Mouse (Mus musculus) myocyte (in vitro differentiated cells): ENCODE measurements around the gene Tnfsf10. TPM values are rescaled to one million over a fixed set of nuclear protein-coding genes. Genes with fewer than 3 reads are reported as not detected.

Experiments
- H3K27me3 ChIP-seq: one replicate; pipeline ENCODE4 v1.6.1; 2011; ENCODE audit not compliant: control insufficient read depth, insufficient read depth, insufficient read length
- H3K36me3 ChIP-seq: one replicate; pipeline ENCODE4 v1.6.1; 2011; ENCODE audit not compliant: control insufficient read depth, insufficient read depth
- H3K4me2 ChIP-seq: one replicate; pipeline ENCODE4 v1.6.1; 2011; ENCODE audit warnings: low read depth, control low read depth
- H3K4me3 ChIP-seq: one replicate; pipeline ENCODE4 v1.5.1; 2011; ENCODE audit warnings: mild to moderate bottlenecking, control low read depth, moderate library complexity
- H3K79me2 ChIP-seq: one replicate; pipeline ENCODE4 v1.6.1; 2011; ENCODE audit not compliant: control insufficient read depth, insufficient read depth
- H3ac ChIP-seq: one replicate; pipeline ENCODE4 v1.6.1; 2011; ENCODE audit not compliant: control insufficient read depth, insufficient read length
- CEBPB ChIP-seq: IDR thresholded peaks from 2 replicates; pipeline ENCODE4 v1.6.1; 2011; ENCODE audit warnings: mild to moderate bottlenecking, moderate library complexity; ENCODE audit not compliant: poor library complexity, insufficient read depth, severe bottlenecking
- E2F4 ChIP-seq: IDR thresholded peaks from one replicate; pipeline ENCODE4 v1.6.1; 2011; ENCODE audit warnings: mild to moderate bottlenecking, control low read depth, moderate library complexity; ENCODE audit not compliant: insufficient read depth
- MAX ChIP-seq: IDR thresholded peaks from one replicate; pipeline ENCODE4 v1.6.1; 2011; ENCODE audit warnings: low read depth, mild to moderate bottlenecking, control low read depth
- MYOD1 ChIP-seq, 3 experiments: IDR thresholded peaks; one replicate each; pipeline ENCODE4 v1.6.1; 2011; ENCODE audit warnings: control low read depth in 2 of 3, low read depth in 2 of 3, mild to moderate bottlenecking in 2 of 3, moderate library complexity in 1 of 3; ENCODE audit not compliant: insufficient read length in 2 of 3, control insufficient read depth in 1 of 3
- MYOG ChIP-seq, 3 experiments: IDR thresholded peaks; one replicate each; pipeline ENCODE4 v1.6.1; 2011; ENCODE audit warnings: control low read depth in 2 of 3, low read depth in 2 of 3, mild to moderate bottlenecking in 2 of 3; ENCODE audit not compliant: insufficient read length in 2 of 3, control insufficient read depth in 1 of 3, insufficient read depth in 1 of 3
- POLR2A ChIP-seq: IDR thresholded peaks from one replicate; pipeline ENCODE4 v1.6.1; 2011; ENCODE audit warnings: low read depth, mild to moderate bottlenecking, control low read depth, moderate library complexity; ENCODE audit not compliant: insufficient read length
- POLR2AphosphoS2 ChIP-seq: IDR thresholded peaks from one replicate; pipeline ENCODE4 v1.6.1; 2011; ENCODE audit warnings: low read depth, control low read depth; ENCODE audit not compliant: insufficient read length
- REST ChIP-seq: IDR thresholded peaks from one replicate; pipeline ENCODE4 v1.6.1; 2011; ENCODE audit warnings: mild to moderate bottlenecking, control low read depth, moderate library complexity; ENCODE audit not compliant: insufficient read depth, insufficient read length
- SRF ChIP-seq: IDR thresholded peaks from one replicate; pipeline ENCODE4 v1.6.1; 2011; ENCODE audit warnings: low read depth; ENCODE audit not compliant: control insufficient read depth, insufficient read length
- TCF12 ChIP-seq: IDR thresholded peaks from one replicate; pipeline ENCODE4 v1.6.1; 2011; ENCODE audit warnings: mild to moderate bottlenecking, control low read depth; ENCODE audit not compliant: poor library complexity, insufficient read depth, severe bottlenecking
- TCF3 ChIP-seq: IDR thresholded peaks from one replicate; pipeline ENCODE4 v1.6.1; 2011; ENCODE audit warnings: low read depth, control low read depth; ENCODE audit not compliant: insufficient read length
- USF1 ChIP-seq: IDR thresholded peaks from one replicate; pipeline ENCODE4 v1.6.1; 2011; ENCODE audit warnings: low read depth, mild to moderate bottlenecking, control low read depth, moderate library complexity
- polyA plus RNA-seq: library from polyadenylated mRNA; unstranded; fragments of >200 nt; fragmentation: generic; extraction: Trizol; gene quantifications from one replicate; pipeline ENCODE4 v1.2.1, GENCODE M21; 2012; ENCODE audit warnings: missing spikeins

Tnfsf10 gene
- not detected for polyA plus RNA-seq

GRCm38 (mm10) chr3:27316559-27317287 lies at the start of gene Tnfsf10:
Gene Tnfsf10 (plus strand): TSS chr3:27317028.
- Histone ChIP-seq H3K36me3 (no peaks in the 10 kb centered on the region), H3K4me3 (peak within 1 kb of the TSS; percentile 5), H3ac (no peak within 1 kb of the TSS), H3K4me2 (peak within 1 kb of the TSS; percentile 81), H3K79me2 (no peaks in the 10 kb centered on the region), H3K27me3 (no peaks in the 10 kb centered on the region)
- TF ChIP-seq TCF3 (no peak), MYOG (IDR thresholded peaks at IDR 0.05; ENCODE audit: control insufficient read depth in 1 of 3, insufficient read depth in 1 of 3, insufficient read length in 2 of 3, low read depth in 2 of 3) (no peak), POLR2A (no peak), E2F4 (no peak), SRF (no peak), REST (no peak), POLR2AphosphoS2 (no peak), MYOD1 (IDR thresholded peaks at IDR 0.05; ENCODE audit: control insufficient read depth in 1 of 3, insufficient read length in 2 of 3, low read depth in 2 of 3) (no peak), CEBPB (no peak), TCF12 (no peak), USF1 (no peak), MAX (no peak)

- Histone ChIP-seq H3ac (no peak overlapping the region), H3K36me3 (no peaks in the 10 kb centered on the region), H3K27me3 (peaks cover 4% of the 10 kb centered on the region), H3K79me2 (no peaks in the 10 kb centered on the region), H3K4me3 (no peak overlapping the region), H3K4me2 (no peak overlapping the region)
- no peak for TF ChIP-seq MYOD1 (IDR thresholded peaks at IDR 0.05; ENCODE audit: control insufficient read depth in 1 of 3, insufficient read length in 2 of 3, low read depth in 2 of 3)
- no peak for TF ChIP-seq MAX
- TF ChIP-seq TCF3 = no peak
Observed at GRCm38 (mm10) chr3:27267327-27267726, 49.5 kb upstream of the Tnfsf10 start.

DNA sequence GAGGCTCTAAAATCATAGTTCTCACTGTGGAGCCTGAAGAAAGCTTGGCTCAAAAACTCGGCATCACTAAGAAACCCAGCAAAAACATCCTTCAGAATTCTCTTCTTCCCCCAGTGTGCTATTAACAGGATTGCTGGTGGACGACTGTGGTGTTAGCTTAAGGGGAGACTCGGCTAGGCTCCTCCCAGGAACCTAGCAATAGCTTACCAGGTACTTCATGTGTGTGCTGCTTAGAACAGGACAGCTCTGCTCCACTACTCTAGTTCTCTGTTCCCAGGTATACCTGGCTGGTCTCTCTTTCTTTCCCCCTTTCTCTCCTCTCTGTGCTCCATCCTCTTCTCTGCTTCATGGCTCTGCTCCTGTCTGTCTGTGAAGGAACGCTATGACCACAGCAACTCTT lies 48.9 kb upstream of the Tnfsf10 start:
- H3ac ChIP-seq = no peak overlapping the region
- no peak overlapping the region for H3K4me2 ChIP-seq
- H3K4me3 ChIP-seq = no peak overlapping the region
- peaks cover 4% of the 10 kb centered on the region for H3K27me3 ChIP-seq
- no peaks in the 10 kb centered on the region for H3K79me2 ChIP-seq
- no peak for TF ChIP-seq TCF12
- no peak for TF ChIP-seq E2F4
- TF ChIP-seq USF1 = no peak
- TF ChIP-seq CEBPB = no peak
- no peak for TF ChIP-seq MYOG (IDR thresholded peaks at IDR 0.05; ENCODE audit: control insufficient read depth in 1 of 3, insufficient read depth in 1 of 3, insufficient read length in 2 of 3, low read depth in 2 of 3)
- TF ChIP-seq MYOD1 (IDR thresholded peaks at IDR 0.05; ENCODE audit: control insufficient read depth in 1 of 3, insufficient read length in 2 of 3, low read depth in 2 of 3) = no peak
- TF ChIP-seq POLR2AphosphoS2 = no peak
- TF ChIP-seq REST = no peak
- TF ChIP-seq SRF = no peak
- TF ChIP-seq MAX = no peak
- no peak for TF ChIP-seq TCF3
- no peak for TF ChIP-seq POLR2A
- no peaks in the 10 kb centered on the region for H3K36me3 ChIP-seq

DNA sequence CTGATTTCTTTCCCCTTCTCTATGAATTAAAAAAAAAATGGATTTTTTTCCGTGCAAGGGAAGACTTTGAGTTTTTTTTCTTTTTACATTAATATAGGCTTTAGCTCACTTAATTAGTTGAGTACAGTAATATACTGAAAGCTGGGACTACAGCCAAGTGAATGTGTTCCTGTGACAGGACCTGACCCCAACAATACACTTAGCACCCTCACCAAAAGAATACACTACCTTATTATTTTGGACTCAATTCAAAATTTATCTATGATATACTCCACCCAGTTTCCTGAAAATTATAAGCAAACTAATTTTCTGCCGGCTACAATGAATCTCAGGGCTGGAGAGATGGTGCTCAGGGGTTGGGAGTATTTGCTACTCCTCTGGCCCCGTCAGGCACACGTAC lies 47.7 kb upstream of the Tnfsf10 start:
- TF ChIP-seq POLR2A = no peak
- no peak for TF ChIP-seq TCF12
- TF ChIP-seq TCF3 = no peak
- no peak for TF ChIP-seq MYOD1 (IDR thresholded peaks at IDR 0.05; ENCODE audit: control insufficient read depth in 1 of 3, insufficient read length in 2 of 3, low read depth in 2 of 3)
- no peak for TF ChIP-seq CEBPB
- TF ChIP-seq E2F4 = no peak
- no peak for TF ChIP-seq POLR2AphosphoS2
- no peak for TF ChIP-seq MAX
- TF ChIP-seq MYOG (IDR thresholded peaks at IDR 0.05; ENCODE audit: control insufficient read depth in 1 of 3, insufficient read depth in 1 of 3, insufficient read length in 2 of 3, low read depth in 2 of 3) = no peak
- no peak for TF ChIP-seq REST
- TF ChIP-seq SRF = no peak
- no peak for TF ChIP-seq USF1

GRCm38 (mm10) chr3:27270160-27270962 lies 46.5 kb upstream of the Tnfsf10 start:
- Histone ChIP-seq H3K4me3 (no peak overlapping the region), H3K79me2 (no peaks in the 10 kb centered on the region), H3ac (no peak overlapping the region), H3K36me3 (no peaks in the 10 kb centered on the region), H3K27me3 (peaks cover 4% of the 10 kb centered on the region), H3K4me2 (no peak overlapping the region)
- TF ChIP-seq POLR2AphosphoS2 = no peak
- no peak for TF ChIP-seq E2F4
- no peak for TF ChIP-seq MYOG (IDR thresholded peaks at IDR 0.05; ENCODE audit: control insufficient read depth in 1 of 3, insufficient read depth in 1 of 3, insufficient read length in 2 of 3, low read depth in 2 of 3)

More for the DNA sequence above, 47.7 kb upstream of the Tnfsf10 start:
- no peak overlapping the region for H3K4me3 ChIP-seq
- H3K79me2 ChIP-seq = no peaks in the 10 kb centered on the region
- H3K27me3 ChIP-seq = peaks cover 4% of the 10 kb centered on the region
- H3K36me3 ChIP-seq = no peaks in the 10 kb centered on the region
- H3ac ChIP-seq = no peak overlapping the region
- H3K4me2 ChIP-seq = no peak overlapping the region
